ENCODE assay signal across 7 mouse cellular contexts in the genomic region with DNA sequence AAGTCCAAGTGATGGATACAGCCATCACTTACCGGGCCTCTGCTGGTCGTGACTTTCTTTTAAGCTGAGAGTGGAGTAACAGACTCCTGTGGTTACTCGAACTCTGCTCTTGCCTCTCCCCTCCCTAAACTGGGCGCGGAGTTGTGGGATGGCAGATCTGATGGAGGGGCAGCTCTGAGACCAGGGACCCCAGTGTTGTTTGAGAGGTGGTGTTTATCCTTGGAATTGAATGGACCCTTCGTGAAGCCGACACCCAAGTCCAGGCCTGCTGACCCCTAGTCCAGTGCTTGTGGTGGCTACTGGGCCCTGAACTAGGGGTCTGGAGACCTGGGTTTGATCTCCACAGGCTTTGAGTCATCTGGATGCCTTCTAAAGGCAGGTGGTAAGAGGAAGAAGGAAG. TPM values are rescaled to one million over a fixed set of nuclear protein-coding genes. Genes with fewer than 3 reads are reported as not detected.
DNase-seq lines count a peak whose midpoint lies in the region; ATAC-seq and TF ChIP-seq lines count a peak whose summit lies in the region.

No protein-coding gene starts in this region.

- H3K27me3 ChIP-seq in lung, embryonic 16.5 days (ENCODE audit: control insufficient read depth, insufficient read depth, low read depth, low read length), result no peaks in the 10 kb centered on the region
- no peaks in the 10 kb centered on the region for H3K27me3 ChIP-seq in intestine, postnatal 0 days (replicated peaks; ENCODE audit: control insufficient read depth, insufficient read depth, low read length)

- H3K4me3 ChIP-seq in lung, embryonic 16.5 days (ENCODE audit: low read length), result peak overlapping the region; percentile 77
- peak overlapping the region; percentile 66 for H3K4me3 ChIP-seq in embryonic fibroblast, embryonic 13.5 days (ENCODE audit: insufficient read depth, low read length)
- H3K4me3 ChIP-seq in intestine, postnatal 0 days (ENCODE audit: low read depth, low read length), result peak overlapping the region; percentile 69
- peak overlapping the region; percentile 61 for H3K4me3 ChIP-seq in olfactory bulb, adult 2 months (ENCODE audit: insufficient read depth, low read depth, low read length)

- H3K36me3 ChIP-seq in lung, embryonic 16.5 days (ENCODE audit: control insufficient read depth, insufficient read depth, low read length), result 0 out of 2 replicates have a peak, but pooled peaks cover 3% of the 10 kb centered on the region
- H3K36me3 ChIP-seq in intestine, postnatal 0 days (ENCODE audit: control insufficient read depth, insufficient read depth), result peaks cover 6% of the 10 kb centered on the region; the same call in 1 of the 2 replicates

- H3K9me3 ChIP-seq in lung, embryonic 16.5 days (ENCODE audit: control insufficient read depth, low read length), result no peaks in the 10 kb centered on the region
- no peaks in the 10 kb centered on the region for H3K9me3 ChIP-seq in intestine, postnatal 0 days (ENCODE audit: control insufficient read depth)

- H3K4me2 ChIP-seq in lung, embryonic 16.5 days (ENCODE audit: low read depth, low read length), result peak overlapping the region; percentile 91
- peak overlapping the region; percentile 87 for H3K4me2 ChIP-seq in intestine, postnatal 0 days (replicated peaks; ENCODE audit: low read depth)

- peak overlapping the region; percentile 83 for H3K27ac ChIP-seq in lung, embryonic 16.5 days (ENCODE audit: low read length)
- H3K27ac ChIP-seq in embryonic fibroblast, embryonic 13.5 days (ENCODE audit: insufficient read depth, low read length), result no peak overlapping the region
- H3K27ac ChIP-seq in intestine, postnatal 0 days (ENCODE audit: low read depth, low read length), result no peak overlapping the region
- H3K27ac ChIP-seq in olfactory bulb, adult 2 months (ENCODE audit: insufficient read depth, low read depth, low read length), result no peak overlapping the region

- no peak for ATAC-seq in lung, embryonic 16.5 days (ENCODE audit: low read depth)
- no peak for ATAC-seq in intestine, postnatal 0 days
- no peak for ATAC-seq in erythroid progenitor cell, adult 5-6 weeks (replicated peaks; ENCODE audit: low FRiP score, poor library complexity, severe bottlenecking)

- WGBS in lung, embryonic 16.5 days, result 16% methylated on average over 7 of the region's 7 CpGs
- 20% methylated on average over 7 of the region's 7 CpGs for WGBS in intestine, postnatal 0 days
- WGBS in olfactory bulb, adult 2 months, result 43% methylated on average over 7 of the region's 7 CpGs

- TF ChIP-seq POLR2A in embryonic fibroblast, embryonic 13.5 days (IDR thresholded peaks at IDR 0.05; ENCODE audit: low read depth, low read length), result no peak
- TF ChIP-seq POLR2A in olfactory bulb, adult 2 months (IDR thresholded peaks at IDR 0.05; ENCODE audit: insufficient read depth, low read depth, low read length), result no peak

- no peak for DNase-seq in lung, postnatal 36 days
- no peak for DNase-seq in MN1 (ENCODE audit: low spot score)

- no peak for TF ChIP-seq CTCF in embryonic fibroblast, embryonic 13.5 days (IDR thresholded peaks at IDR 0.05; ENCODE audit: borderline replicate concordance, insufficient read depth, low read length)
- TF ChIP-seq CTCF in intestine, postnatal 0 days (IDR thresholded peaks at IDR 0.05; ENCODE audit: low read depth), result no peak
- no peak for TF ChIP-seq CTCF in olfactory bulb, adult 2 months (IDR thresholded peaks at IDR 0.05; ENCODE audit: insufficient read depth, low read depth, low read length)

- H3K4me1 ChIP-seq in lung, embryonic 16.5 days (replicated peaks; ENCODE audit: control insufficient read depth, insufficient read depth, low read length), result peaks cover 29% of the 10 kb centered on the region
- H3K4me1 ChIP-seq in embryonic fibroblast, embryonic 13.5 days (ENCODE audit: control insufficient read depth, insufficient read depth, low read length), result peaks cover 10% of the 10 kb centered on the region; the same call in 1 of the 2 replicates
- H3K4me1 ChIP-seq in intestine, postnatal 0 days (replicated peaks; ENCODE audit: control insufficient read depth, insufficient read depth, low read length), result peaks cover 6% of the 10 kb centered on the region
- H3K4me1 ChIP-seq in olfactory bulb, adult 2 months (ENCODE audit: control insufficient read depth, insufficient read depth, low read length), result peaks cover 56% of the 10 kb centered on the region

- peak overlapping the region; percentile 89 for H3K9ac ChIP-seq in lung, embryonic 16.5 days (ENCODE audit: low read length)
- H3K9ac ChIP-seq in intestine, postnatal 0 days (ENCODE audit: low read depth, low read length), result peak overlapping the region; percentile 51

RNA-seq across cellular contexts. Expression of a gene that starts 0.9 kb away (rescaled TPM):
- polyA plus RNA-seq in lung, embryonic 16.5 days (2015; fragmentation: Nextera tagmentation; extraction: Ambion mirVana), result 9.3 and 9.5 TPM in 2 replicates
- polyA plus RNA-seq in embryonic fibroblast, embryonic 13.5 days (2011; ENCODE audit: insufficient read length, low read depth, missing spikeins), result 6.6 and 8.6 TPM in 2 replicates
- 4.7 and 5.1 TPM in 2 replicates for polyA plus RNA-seq in intestine, postnatal 0 days (2015; fragmentation: Nextera tagmentation; extraction: Ambion mirVana)
- polyA plus RNA-seq in olfactory bulb, adult 2 months (2012; ENCODE audit: insufficient read depth, insufficient read length, low replicate concordance, missing spikeins), result not detected in 2 replicates
- 1.3 TPM in 1 of 2 replicates, not detected in the other for total RNA-seq in erythroid progenitor cell, adult 5-6 weeks (2015; ENCODE audit: low replicate concordance)
- total RNA-seq in erythroid progenitor cell, adult 5-6 weeks (2017; ENCODE audit: low replicate concordance), result 0.64 and 5.3 TPM in 2 replicates

RNA-seq across cellular contexts. Expression of a gene that starts 1.0 kb away (rescaled TPM):
- 7.5 and 7.8 TPM in 2 replicates for polyA plus RNA-seq in lung, embryonic 16.5 days (2015; fragmentation: Nextera tagmentation; extraction: Ambion mirVana)
- 1.5 and 1.6 TPM in 2 replicates for polyA plus RNA-seq in embryonic fibroblast, embryonic 13.5 days (2011; ENCODE audit: insufficient read length, low read depth, missing spikeins)
- polyA plus RNA-seq in intestine, postnatal 0 days (2015; fragmentation: Nextera tagmentation; extraction: Ambion mirVana), result 1.8 and 1.9 TPM in 2 replicates
- not detected in 2 replicates for polyA plus RNA-seq in olfactory bulb, adult 2 months (2012; ENCODE audit: insufficient read depth, insufficient read length, low replicate concordance, missing spikeins)
- 1.1 TPM in 1 of 2 replicates, not detected in the other for total RNA-seq in erythroid progenitor cell, adult 5-6 weeks (2015; ENCODE audit: low replicate concordance)
- total RNA-seq in erythroid progenitor cell, adult 5-6 weeks (2017; ENCODE audit: low replicate concordance), result not detected in 2 replicates

RNA-seq across cellular contexts. Expression of a gene that starts 43.9 kb away (rescaled TPM):
- polyA plus RNA-seq in lung, embryonic 16.5 days (2015; fragmentation: Nextera tagmentation; extraction: Ambion mirVana), result 14.6 and 14.9 TPM in 2 replicates
- 71.2 and 73.8 TPM in 2 replicates for polyA plus RNA-seq in embryonic fibroblast, embryonic 13.5 days (2011; ENCODE audit: insufficient read length, low read depth, missing spikeins)
- polyA plus RNA-seq in intestine, postnatal 0 days (2015; fragmentation: Nextera tagmentation; extraction: Ambion mirVana), result 10.3 and 10.9 TPM in 2 replicates
- 177 TPM in 1 of 2 replicates, not detected in the other for polyA plus RNA-seq in olfactory bulb, adult 2 months (2012; ENCODE audit: insufficient read depth, insufficient read length, low replicate concordance, missing spikeins)
- 25.2 and 44.4 TPM in 2 replicates for total RNA-seq in erythroid progenitor cell, adult 5-6 weeks (2015; ENCODE audit: low replicate concordance)
- total RNA-seq in erythroid progenitor cell, adult 5-6 weeks (2017; ENCODE audit: low replicate concordance), result 40.4 and 62.9 TPM in 2 replicates

RNA-seq across cellular contexts. Expression of a gene that starts 56.7 kb away (rescaled TPM):
- 7.7 and 10.9 TPM in 2 replicates for polyA plus RNA-seq in lung, embryonic 16.5 days (2015; fragmentation: Nextera tagmentation; extraction: Ambion mirVana)
- polyA plus RNA-seq in embryonic fibroblast, embryonic 13.5 days (2011; ENCODE audit: insufficient read length, low read depth, missing spikeins), result 2.8 and 4.8 TPM in 2 replicates
- polyA plus RNA-seq in intestine, postnatal 0 days (2015; fragmentation: Nextera tagmentation; extraction: Ambion mirVana), result 2.7 and 2.9 TPM in 2 replicates
- polyA plus RNA-seq in olfactory bulb, adult 2 months (2012; ENCODE audit: insufficient read depth, insufficient read length, low replicate concordance, missing spikeins), result not detected in 2 replicates
- total RNA-seq in erythroid progenitor cell, adult 5-6 weeks (2015; ENCODE audit: low replicate concordance), result 0.84 and 2.5 TPM in 2 replicates
- 4.2 and 11.4 TPM in 2 replicates for total RNA-seq in erythroid progenitor cell, adult 5-6 weeks (2017; ENCODE audit: low replicate concordance)

RNA-seq across cellular contexts. Expression of a gene that starts 57.3 kb away (rescaled TPM):
- 77.0 and 77.8 TPM in 2 replicates for polyA plus RNA-seq in lung, embryonic 16.5 days (2015; fragmentation: Nextera tagmentation; extraction: Ambion mirVana)
- polyA plus RNA-seq in embryonic fibroblast, embryonic 13.5 days (2011; ENCODE audit: insufficient read length, low read depth, missing spikeins), result 80.1 and 83.5 TPM in 2 replicates
- 34.5 and 36.5 TPM in 2 replicates for polyA plus RNA-seq in intestine, postnatal 0 days (2015; fragmentation: Nextera tagmentation; extraction: Ambion mirVana)
- polyA plus RNA-seq in olfactory bulb, adult 2 months (2012; ENCODE audit: insufficient read depth, insufficient read length, low replicate concordance, missing spikeins), result 429 TPM in 1 of 2 replicates, not detected in the other
- 4.6 and 12.3 TPM in 2 replicates for total RNA-seq in erythroid progenitor cell, adult 5-6 weeks (2015; ENCODE audit: low replicate concordance)
- total RNA-seq in erythroid progenitor cell, adult 5-6 weeks (2017; ENCODE audit: low replicate concordance), result 8.2 and 21.4 TPM in 2 replicates
